Mouse (Mus musculus) lung, embryonic 15.5 days (tissue): ENCODE measurements at regions not wholly inside any gene's neighbourhood (a gene's known extent, or its start where the extent isn't known, plus 50 kb on each side); places are given as distances from the start of the nearest gene placed in this dataset.

Source experiments
- ATAC-seq: fragments of 200-750 bp; cut with Nextera tagmentation; 2 replicates; pipeline ENCODE4 v1.8.0; 2017; ENCODE audit warnings: moderate number of reproducible peaks, borderline replicate concordance; ENCODE audit not compliant: low FRiP score, low TSS enrichment; ENCODE audit errors: extremely low read depth
- H3K27ac ChIP-seq: fragments of 300-500 bp; sonication (generic); 2 replicates; pipeline ENCODE4 v1.5.1; 2015; ENCODE audit warnings: moderate library complexity, mild to moderate bottlenecking, inconsistent platforms
- H3K27me3 ChIP-seq: fragments of 300-500 bp; sonication (generic); 2 replicates; pipeline ENCODE4 v1.6.1; 2015; ENCODE audit warnings: inconsistent platforms
- H3K36me3 ChIP-seq: fragments of 300-500 bp; sonication (generic); 2 replicates; pipeline ENCODE4 v1.6.1; 2015; ENCODE audit warnings: inconsistent platforms
- H3K4me1 ChIP-seq: fragments of 300-500 bp; sonication (generic); 2 replicates; pipeline ENCODE4 v1.6.1; 2015; ENCODE audit warnings: inconsistent platforms
- H3K4me2 ChIP-seq: fragments of 300-500 bp; sonication (generic); 2 replicates; pipeline ENCODE4 v1.6.1; 2015; ENCODE audit warnings: inconsistent platforms, mild to moderate bottlenecking, moderate library complexity
- H3K4me3 ChIP-seq: fragments of 300-500 bp; sonication (generic); 2 replicates; pipeline ENCODE4 v1.5.1; 2015; ENCODE audit warnings: mild to moderate bottlenecking, inconsistent platforms
- H3K9ac ChIP-seq: fragments of 300-500 bp; sonication (generic); 2 replicates; pipeline ENCODE4 v1.6.1; 2015; ENCODE audit warnings: inconsistent platforms
- H3K9me3 ChIP-seq: fragments of 300-500 bp; sonication (generic); 2 replicates; pipeline ENCODE4 v1.6.1; 2016; ENCODE audit warnings: inconsistent platforms
- WGBS: fragments of 180-500 bp; shearing (Covaris S2); methylation state at CpG from one replicate; pipeline ENCODE4 v1.1.7; 2015; 5-methylcytosine and 5-hydroxymethylcytosine counted together

GRCm38 (mm10) chr8:89107895-89108660 lies 64.1 kb upstream of the Sall1 start:
- Histone ChIP-seq H3K4me2 (no peak overlapping the region), H3K4me1 (no peaks in the 10 kb centered on the region), H3K36me3 (no peaks in the 10 kb centered on the region), H3K4me3 (no peak overlapping the region), H3K27ac (no peak overlapping the region), H3K9ac (no peak overlapping the region), H3K9me3 (no peaks in the 10 kb centered on the region), H3K27me3 (no peaks in the 10 kb centered on the region)
- 66% methylated on average over 15 of the region's 15 CpGs for WGBS
- ATAC-seq: no peak

- H3K4me2 ChIP-seq: no peak overlapping the region
- no peak for ATAC-seq
- WGBS: 72% methylated on average over 4 of the region's 4 CpGs
These were observed 62.4 kb upstream of the Sall1 start for GRCm38 (mm10) chr8:89106346-89106745.

GRCm38 (mm10) chr8:89097396-89097795 lies 53.4 kb upstream of the Sall1 start:
- Histone ChIP-seq H3K27me3 (no peaks in the 10 kb centered on the region), H3K36me3 (no peaks in the 10 kb centered on the region), H3K4me1 (no peaks in the 10 kb centered on the region), H3K4me2 (no peak overlapping the region), H3K27ac (no peak overlapping the region), H3K4me3 (no peak overlapping the region), H3K9ac (no peak overlapping the region), H3K9me3 (no peaks in the 10 kb centered on the region)
- 63% methylated on average over 4 of the region's 4 CpGs for WGBS
- no peak for ATAC-seq

More at GRCm38 (mm10) chr8:89106346-89106745, 62.4 kb upstream of the Sall1 start:
- Histone ChIP-seq H3K9ac (no peak overlapping the region), H3K27ac (no peak overlapping the region), H3K36me3 (no peaks in the 10 kb centered on the region), H3K4me3 (no peak overlapping the region), H3K4me1 (no peaks in the 10 kb centered on the region), H3K27me3 (no peaks in the 10 kb centered on the region), H3K9me3 (no peaks in the 10 kb centered on the region)
